Mouse (Mus musculus): ENCODE measurements around the gene Ktn1.

Gene Ktn1

DNA sequence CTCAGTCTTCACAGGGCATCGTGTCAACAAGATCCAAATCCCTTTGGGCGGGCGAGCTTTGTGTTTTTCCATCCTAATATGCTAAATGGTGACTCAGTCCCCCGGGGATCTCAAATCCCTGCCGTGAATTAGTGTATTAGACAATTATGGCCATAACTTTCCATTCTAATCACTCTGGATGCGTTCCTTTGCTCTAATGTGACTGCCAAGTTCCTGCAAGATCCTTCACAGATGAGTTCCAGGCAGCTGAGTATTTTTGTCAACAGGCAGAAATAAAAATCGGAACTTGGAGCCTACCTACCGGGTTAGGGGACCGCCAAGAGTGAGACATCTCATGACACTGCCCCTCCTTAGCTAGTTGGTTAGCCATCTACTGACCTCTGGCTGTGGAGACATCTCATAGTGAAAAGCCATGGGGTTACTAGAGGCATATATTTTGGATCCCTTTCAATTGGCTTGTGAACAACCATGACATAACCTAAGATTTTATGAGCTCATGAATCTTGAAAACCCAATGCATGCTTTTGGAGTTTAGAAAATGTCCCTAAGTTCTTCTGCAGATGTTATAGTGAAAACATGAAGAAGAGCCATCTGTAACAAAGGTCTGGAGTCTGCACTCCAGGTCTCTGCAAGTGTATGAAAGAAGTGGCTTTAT lies 108.3 kb downstream of the Ktn1 start:
- DNase-seq (ENCODE audit: low spot score): no peak

DNA sequence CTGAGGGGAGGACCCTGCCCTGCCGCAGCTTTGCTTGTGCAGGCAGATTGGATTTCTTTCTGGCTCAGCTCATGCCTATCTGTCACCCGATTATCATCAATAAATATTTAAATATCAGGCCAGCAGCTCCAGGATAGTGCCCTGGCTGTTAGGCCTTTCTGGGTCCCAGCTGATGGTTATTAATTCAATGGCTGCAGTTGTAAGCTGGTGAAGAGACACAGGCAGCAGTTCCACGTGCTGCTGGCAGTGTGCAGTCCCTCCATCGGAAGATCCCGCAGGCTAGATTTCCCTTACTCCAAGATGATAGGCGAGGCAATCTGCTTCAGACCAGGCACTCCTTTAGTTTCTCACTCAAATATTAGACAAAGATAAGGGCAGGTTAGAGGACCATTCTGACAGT lies 116.9 kb downstream of the Ktn1 start:
- DNase-seq (ENCODE audit: low spot score): no peak

DNA sequence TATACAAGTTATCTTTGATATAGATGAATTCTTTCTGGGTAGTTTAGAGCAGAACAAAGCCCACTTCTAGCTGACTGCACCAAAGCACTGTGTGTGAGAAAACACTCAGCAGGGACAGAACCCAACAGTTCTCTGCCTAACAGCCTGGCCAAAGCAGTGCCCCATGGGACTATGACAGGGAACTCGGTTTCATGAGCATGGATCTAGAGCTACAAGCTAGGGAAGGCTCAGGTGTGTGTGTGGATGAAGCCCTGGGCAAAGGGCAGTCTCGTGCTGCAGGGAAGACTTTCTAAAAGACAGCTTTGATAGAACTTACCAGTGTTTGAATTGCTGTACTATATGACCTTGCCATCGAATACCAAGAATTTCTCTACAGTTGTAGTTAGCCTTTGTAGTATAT lies 117.5 kb downstream of the Ktn1 start:
- no peak for DNase-seq (ENCODE audit: low spot score)

DNA sequence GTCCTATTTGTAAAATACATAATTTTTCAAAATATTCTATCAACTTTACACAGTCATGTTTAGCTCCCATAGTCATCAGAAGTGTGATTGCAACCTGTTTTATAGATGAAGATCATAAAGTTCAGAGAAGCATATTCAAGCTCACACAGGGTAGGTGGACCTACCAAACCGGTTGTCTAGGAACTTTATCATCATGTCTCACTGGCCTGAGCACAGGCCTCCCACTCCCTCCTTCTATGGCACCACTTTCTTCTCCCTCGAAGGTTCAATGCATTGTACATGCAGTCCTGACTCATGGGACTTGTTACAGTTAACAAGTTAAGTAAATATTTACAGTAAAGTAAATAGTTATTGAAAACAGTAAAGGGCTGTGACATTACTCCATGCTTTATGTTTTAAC lies 118.1 kb downstream of the Ktn1 start:
- DNase-seq (ENCODE audit: low spot score): no peak

DNA sequence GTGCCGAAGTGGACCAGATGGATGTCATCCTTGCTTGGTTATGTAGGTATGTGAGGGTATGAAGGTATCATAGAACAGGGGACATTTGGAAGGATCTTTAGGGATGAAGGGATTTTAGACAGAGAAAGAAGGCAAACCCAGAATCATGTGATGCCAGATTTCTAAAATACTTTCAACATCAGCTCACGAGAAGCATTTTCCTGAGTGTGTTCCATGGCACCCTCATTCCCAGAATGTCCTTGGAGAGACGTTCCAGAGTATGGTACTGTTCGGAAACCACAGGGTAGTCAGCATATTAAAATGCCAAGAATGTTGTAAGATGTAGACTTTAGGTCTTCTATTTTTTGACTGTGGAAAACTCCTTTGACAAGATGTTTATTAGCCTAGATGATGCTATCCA lies 123.2 kb downstream of the Ktn1 start:
- no peak for DNase-seq (ENCODE audit: low spot score)

DNA sequence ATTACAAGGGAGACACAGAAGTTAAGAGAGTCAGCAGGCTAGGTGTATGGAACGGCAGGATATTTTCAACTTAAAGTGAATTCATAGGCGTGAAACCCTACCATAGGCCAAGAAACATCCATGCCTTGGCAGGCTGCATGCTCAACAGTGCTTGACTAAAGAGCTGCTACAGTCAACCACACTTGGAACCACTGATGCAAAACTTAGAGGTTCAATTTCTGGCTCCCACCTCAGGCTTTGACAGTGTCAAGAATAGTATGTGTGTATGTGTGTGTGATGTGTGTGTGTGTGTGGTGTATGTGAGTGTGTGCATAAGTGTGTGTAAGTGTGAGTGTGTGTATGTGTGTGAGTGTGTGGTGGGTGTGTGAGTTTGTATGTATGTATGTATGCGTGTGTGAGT lies 127.3 kb downstream of the Ktn1 start:
- no peak for DNase-seq (ENCODE audit: low spot score)

DNA sequence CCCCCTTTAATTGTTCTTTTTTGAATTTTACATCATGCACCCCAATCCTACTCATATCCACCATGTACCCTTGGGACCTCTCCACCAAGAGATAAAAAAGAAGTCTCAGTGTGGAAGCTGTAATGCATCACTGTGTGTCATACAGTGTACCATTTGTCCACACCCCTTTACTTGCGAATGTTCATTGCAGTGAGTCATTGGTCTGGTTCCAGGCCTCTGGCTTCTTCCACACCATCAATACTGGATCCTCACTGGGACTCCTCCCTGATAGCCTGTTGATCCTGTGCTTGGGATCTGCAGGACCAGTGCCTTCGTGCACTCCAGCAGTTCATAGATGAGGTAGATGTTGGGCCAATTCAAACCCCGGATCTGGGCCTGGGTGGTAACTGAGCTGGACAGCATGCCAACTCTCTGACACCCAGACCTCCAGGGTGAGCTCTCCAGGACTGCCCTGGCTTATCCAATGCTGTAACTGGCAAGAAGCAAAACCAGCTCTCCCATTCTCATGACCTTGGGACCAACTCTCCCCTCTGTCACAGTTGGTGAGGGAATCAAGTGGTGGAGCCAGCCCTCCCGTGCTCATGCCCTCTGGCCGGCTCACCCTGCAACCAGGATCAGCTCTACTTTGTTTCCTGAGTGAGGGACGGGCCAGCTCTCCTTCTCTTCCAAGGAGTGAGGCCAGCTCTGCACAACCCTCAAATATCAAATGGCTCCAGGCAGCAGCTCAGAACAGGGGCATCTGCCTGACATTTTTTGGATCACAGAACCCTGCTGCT lies 128.2 kb downstream of the Ktn1 start:
- no peak for DNase-seq (ENCODE audit: low spot score)

DNA sequence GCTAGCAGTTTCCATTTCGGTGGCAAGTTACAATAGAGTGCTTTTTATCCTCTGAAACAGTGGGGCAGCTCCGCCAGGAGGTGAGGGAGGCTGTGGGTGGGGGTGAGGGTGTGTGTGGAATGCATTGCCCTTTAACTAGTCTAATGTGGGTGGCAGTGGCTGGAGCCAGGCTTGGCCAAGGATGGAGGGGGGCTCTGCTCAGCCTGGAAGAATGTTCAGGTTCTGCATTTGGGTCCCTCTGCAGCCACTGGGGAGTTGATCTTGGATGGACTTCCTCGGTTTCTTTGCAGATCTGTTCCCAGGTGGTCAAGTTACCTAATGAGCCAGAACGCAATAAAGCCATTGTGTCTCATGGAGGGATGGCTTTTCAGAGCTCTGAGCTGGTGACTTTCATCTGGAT lies 137.9 kb downstream of the Ktn1 start:
- DNase-seq (ENCODE audit: low spot score): no peak
